Mouse (Mus musculus): ENCODE measurements at regions not wholly inside any gene's neighbourhood (a gene's known extent, or its start where the extent isn't known, plus 50 kb on each side); places are given as distances from the start of the nearest gene placed in this dataset.

- TF ChIP-seq CTCF (IDR thresholded peaks at IDR 0.05; ENCODE audit: borderline replicate concordance, control insufficient read depth, extremely low read depth, insufficient read depth, low read length, poor library complexity) (no peak), POLR2A (IDR thresholded peaks at IDR 0.05; ENCODE audit: control insufficient read depth, extremely low read depth, insufficient read depth, low read length, poor library complexity) (no peak)
Observed at GRCm38 (mm10) chr2:101473116-101473485, 151.4 kb upstream of the Rag2 start.
